12 mouse cellular contexts compared by ENCODE assay signal in genomic region chr11:6120001-6120400, GRCm38 (mm10).
"Had no signal": no experiment of that assay in that cellular context is flagged by ENCODE, and none has a peak within 500 bp of the region (broad histone marks: within the 10 kb centered on the region; RNA-seq: fewer than 3 reads in every experiment).

No protein-coding gene starts in this region.

- DNase-seq: kidney, adult 9 months; kidney, postnatal 14 days; liver, embryonic 13.5 days; lung, adult 2 months; lung, postnatal 14 days; lung, postnatal 4 days; thymus, adult 18-20 months; thymus, postnatal 36 days had no signal

- H3K9ac ChIP-seq: liver, embryonic 13.5 days; midbrain, embryonic 12.5 days; midbrain, embryonic 15.5 days; neural tube, embryonic 12.5 days; neural tube, embryonic 15.5 days had no signal

- H3K4me2 ChIP-seq: liver, embryonic 13.5 days; midbrain, embryonic 12.5 days; midbrain, embryonic 15.5 days; neural tube, embryonic 12.5 days; neural tube, embryonic 15.5 days had no signal

- H3K4me1 ChIP-seq: liver, embryonic 13.5 days; midbrain, embryonic 12.5 days; midbrain, embryonic 15.5 days; neural tube, embryonic 12.5 days; neural tube, embryonic 15.5 days had no signal

- H3K27ac ChIP-seq: liver, embryonic 13.5 days; midbrain, embryonic 12.5 days; midbrain, embryonic 15.5 days; neural tube, embryonic 12.5 days had no signal

- H3K9me3 ChIP-seq: liver, embryonic 13.5 days; midbrain, embryonic 12.5 days; midbrain, embryonic 15.5 days; neural tube, embryonic 12.5 days; neural tube, embryonic 15.5 days had no signal

- ATAC-seq: midbrain, embryonic 15.5 days had no signal

- H3K4me3 ChIP-seq: liver, embryonic 13.5 days; midbrain, embryonic 12.5 days; midbrain, embryonic 15.5 days; neural tube, embryonic 12.5 days; neural tube, embryonic 15.5 days had no signal

- H3K27me3 ChIP-seq: liver, embryonic 13.5 days; midbrain, embryonic 12.5 days; midbrain, embryonic 15.5 days; neural tube, embryonic 12.5 days; neural tube, embryonic 15.5 days had no signal
